Mouse (Mus musculus) right cerebral cortex, adult 2 months (tissue): ENCODE measurements around the gene Blnk.

ENCODE experiments used
- DNase-seq, 2 experiments: peaks; one replicate each; pipeline ENCODE4 v3.0.0; 2021 to 2022; ENCODE audit warnings: low spot score in 2 of 2

Blnk gene

DNA sequence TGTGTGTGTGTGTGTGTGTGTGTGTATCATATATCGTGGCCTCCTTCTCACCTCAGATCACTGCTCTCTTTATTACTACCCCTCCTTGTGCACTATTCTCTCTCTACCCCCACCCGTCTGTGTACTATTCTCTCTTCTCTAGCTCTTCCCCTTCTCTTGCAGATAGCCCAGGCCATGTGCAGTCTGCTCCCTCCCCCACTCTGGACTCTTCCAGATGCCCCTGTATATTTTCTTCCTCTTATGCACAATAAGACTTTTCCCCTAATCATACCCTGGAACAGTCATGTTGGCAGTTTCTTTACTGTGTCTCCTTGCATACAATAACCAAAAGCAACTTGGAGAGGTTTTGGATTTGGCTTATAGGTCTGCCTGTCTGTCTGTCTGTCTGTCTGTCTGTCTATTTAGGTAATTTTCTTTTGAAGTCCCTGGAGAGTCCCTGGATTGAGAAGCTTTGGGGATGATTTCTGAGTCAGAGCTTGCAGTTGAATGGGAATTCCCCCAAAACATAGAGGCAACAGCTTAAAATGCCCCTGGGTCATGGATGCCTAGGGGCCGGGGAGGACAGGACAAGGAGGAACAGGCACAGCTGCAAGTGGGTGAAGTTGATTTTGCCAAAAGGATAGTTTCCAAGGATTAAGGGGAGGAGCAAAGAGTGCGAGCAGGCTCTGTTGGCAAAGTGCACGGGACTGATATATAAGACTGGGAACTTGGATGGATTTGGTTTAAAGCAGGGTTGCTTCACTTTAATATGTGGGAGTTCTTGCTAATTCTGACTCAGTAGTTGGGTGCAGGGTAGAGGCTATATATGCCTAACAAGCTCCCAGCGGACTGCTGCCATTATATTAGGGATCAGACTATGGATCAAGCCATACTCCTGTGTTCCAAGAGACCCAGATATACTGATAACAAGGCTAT, 29.1 kb downstream of the Blnk start:
- DNase-seq, result no peak

DNA sequence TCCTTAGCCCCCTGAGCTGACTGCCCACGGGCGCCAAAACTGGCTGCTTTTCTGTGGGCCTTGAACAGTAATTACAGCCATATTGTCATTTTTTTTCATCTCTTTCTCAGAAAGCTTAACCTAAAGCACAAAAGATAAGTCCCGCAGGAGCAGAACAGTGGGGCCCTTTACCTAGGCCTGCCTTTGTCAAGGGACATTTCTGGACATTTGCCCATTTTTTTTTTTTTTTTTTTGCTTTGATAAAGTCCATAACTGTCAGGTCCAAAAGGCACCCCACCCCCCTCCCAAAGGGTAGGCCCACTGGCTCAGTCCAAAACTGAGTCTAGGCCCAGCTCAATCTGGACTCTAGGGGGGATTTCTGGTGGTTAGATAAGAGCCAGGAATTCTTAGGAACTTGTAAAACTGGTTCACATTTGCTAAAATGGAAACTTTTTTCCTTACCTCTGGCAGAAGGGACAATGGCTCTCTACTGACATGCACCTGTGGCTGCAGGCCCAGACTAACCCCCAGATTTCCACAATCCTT, 29.9 kb downstream of the Blnk start:
- no peak for DNase-seq

DNA sequence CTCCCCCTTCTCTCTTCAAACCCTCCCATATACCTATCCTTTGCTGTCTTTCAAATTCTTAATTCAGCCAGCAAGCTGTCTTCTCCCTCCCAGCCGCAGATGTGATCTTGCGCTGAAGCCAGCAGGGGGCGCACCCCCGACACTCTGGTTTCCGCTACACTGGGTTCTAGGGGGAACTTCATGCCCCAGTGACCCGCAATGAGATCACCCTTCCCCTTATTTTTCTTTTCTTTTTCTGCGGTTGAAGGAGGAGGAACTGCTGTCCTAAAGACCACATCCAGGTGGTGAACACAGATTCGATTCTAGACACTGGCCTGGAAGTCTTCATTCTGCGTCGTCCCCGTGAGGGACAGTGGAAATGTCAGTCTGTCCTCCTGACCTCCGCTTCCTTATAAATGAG, 31.3 kb downstream of the Blnk start:
- peak in 1 of 2 experiments; percentile 51 for DNase-seq

DNA sequence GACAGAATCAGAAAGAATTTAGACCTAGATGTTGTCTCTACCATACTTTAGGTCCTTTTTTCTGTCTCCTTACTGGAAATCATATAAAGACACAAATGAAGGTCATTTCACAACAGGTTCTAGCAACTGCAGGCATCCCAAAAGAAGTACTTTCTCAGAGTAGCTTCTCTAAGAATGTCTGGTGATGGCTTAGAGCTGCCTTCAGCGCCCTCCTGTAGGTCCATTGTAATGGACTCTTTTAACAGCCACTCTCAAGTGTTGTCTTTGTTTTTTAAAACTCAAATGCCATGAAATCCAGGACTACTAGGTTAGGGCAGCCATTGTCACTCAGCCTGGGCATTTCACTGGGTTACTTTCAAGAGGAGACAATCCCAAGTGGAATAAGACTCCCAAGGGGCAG, 35.4 kb downstream of the Blnk start:
- no peak for DNase-seq

DNA sequence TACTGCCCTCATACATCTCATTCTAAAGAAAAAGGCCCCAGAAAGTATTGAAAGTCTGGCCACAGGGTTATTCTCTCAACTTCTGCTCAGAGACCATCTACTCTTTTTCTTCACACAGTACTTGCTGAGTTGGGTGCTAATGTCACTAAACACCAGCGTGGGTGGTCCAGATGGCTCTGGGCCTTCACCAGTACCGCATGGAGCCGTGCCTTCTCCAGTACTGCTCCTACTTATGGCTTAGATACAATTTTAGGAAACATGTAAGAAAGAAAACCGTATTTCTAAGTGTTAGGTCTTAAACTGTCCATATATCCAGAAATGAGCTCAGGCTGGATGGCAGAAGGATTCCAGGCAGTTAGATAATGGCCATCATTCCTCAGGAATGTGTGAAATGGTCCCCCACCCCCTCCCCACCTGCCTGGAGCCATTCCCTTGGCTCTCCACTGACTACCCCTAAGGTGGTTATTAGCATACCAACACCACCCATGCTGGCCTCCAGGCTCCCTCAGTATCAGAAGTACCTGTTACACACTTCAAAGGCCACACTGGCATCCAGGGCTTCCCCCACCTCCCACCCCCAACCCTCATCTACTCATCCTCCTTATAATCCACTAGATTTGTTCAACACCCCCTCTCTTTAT, 47.3 kb downstream of the Blnk start:
- no peak for DNase-seq

DNA sequence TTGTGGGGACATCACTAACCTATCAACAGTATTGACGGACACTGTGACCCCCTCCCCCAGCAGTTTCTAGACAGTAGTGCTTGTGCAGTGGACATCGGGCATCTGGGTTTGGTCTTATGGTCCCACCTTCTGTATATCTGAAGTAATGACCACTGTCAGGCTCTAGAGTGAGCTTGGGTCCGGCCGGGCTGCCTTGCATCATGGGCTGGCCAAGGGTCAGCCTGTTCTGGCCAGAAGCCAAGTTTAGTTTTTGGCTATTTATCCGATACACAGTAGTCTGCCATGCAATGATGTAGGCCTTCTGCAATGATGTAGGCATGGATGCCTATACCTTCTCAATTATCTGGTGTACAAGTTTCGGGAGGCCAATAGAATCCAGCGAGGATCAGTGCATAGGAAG, 50.8 kb downstream of the Blnk start:
- no peak for DNase-seq

DNA sequence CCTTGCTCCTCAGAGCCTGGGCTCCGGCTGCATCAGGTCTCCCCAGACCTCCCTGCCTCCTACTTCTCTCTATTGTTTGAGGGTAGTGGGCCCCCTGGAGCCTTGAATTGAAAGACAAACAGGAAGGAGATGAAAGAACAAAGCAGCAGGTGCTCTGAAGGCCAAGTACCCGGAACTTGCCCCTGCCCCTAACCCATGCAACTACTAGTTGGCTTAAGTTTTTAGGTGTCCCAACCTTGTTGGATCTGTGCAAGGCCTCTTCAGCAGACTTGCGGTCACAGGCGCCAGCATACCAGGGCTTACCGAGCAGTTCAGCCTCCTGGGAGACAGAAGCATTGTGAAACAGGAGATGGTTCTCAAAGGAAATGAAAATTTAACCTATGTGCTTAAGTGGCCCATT, 58.3 kb downstream of the Blnk start:
- DNase-seq, result no peak

DNA sequence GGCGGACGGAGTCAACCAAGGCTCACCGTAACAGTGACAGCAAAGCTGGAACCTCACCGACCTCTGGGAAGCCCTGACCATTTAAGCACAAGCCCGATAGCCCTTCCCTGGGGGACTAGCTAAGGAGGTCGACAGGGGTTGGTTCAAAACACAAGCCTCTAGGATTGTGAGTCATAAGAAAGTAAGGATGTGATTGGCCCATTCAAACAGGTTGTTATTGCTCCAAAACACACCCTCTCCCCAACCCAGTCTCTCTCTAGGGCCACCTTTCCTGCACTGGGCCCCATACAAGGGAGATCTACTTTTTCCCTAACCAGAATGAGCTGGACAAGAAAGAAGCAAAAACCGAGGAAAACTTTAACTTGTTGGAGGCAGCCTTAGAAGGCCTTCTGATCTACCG, 59.0 kb downstream of the Blnk start:
- DNase-seq, result no peak

DNA sequence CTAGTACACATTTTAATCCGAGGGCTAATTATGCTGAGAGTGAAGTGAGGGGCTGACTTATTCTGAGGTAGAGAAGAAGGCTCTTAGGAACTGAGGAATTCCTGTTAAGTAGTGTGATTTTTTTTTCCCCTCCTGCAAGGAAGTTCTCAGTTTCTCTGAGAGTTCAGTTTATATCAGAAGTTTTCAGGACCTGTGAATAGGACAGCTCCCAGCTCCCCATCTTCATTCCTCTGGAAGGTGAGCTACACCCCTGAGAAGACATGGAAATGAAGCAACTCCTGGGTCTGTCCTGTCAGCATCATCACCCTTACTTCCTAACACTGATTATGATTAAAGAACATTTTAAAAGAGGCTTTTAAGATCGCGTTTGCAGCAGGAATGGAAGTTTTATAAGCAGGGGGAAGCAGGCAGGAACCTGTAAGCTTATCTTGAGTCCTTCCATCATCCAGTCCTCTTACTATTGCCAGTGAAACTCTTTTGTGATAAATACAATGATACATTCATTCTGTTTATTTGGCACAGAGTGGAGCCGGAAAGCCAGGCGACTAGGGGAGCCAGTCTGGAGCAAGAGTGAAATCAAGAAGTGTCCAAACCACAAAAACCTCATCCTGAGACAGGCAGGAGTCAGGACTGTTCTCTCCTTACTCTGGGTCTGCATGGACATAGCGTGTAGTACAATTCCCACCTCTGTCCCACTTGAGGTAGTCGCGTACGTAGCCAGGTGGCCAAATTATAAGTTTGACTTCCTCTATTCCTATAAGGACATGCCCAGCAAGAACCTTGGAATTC, 62.6 kb downstream of the Blnk start:
- no peak for DNase-seq

DNA sequence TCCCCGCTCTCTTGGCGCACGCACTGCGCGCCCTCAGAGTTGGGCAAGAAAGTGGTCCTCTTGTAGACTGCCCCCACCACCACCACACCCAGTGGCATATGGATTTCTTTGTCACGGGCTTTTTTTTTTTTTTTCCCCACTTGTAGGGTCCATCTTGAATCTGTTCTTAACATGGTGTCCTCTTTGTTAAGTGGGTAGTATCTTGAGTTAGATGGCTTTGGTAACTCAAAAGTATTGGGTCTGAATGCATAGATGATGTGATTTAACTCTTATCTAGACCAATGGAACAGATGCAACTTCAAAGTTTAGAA, 99.0 kb downstream of the Blnk start:
- DNase-seq, result no peak

DNA sequence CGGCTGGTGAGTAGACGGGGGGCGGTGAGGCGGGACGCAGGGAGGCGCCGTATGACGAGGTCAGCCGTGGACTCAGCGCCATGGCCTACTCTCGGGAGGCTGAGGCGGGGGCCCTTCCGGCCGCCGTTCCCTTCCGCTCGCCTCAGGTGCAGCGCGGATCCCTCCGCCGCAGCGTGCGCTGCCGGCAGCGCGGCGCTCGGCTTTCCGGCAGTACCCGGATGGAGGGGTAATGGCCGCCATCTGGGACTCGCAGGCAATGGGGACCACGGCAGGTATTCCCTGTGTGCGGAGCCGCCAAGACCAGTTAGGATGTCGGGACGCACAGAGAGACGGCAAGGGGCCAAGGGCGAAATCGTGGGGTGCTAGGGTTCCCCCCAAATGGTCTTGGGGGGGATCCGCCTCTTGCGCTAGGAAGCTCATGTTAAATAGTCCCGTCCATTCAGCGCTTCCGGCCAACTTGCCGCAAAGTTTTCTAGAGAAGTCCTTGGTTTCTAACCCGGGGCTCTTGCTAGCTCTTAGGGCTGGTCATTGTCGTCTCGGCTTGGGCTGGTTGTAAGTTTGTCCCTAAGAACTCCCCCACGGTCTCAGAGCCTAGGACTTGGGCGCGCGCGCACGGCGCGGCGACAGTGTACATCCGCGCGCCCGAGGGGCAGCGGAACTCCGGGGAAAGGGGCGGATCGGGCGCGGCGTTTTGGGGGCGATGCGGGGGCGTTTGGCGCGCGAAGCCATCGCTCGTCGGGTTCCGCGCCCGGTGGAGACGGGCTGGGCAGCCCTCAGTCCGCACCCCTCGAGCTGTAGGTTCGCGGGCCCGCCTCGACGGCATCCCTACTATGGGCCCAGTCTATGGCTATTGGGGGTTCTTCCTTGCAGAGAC, 99.6 kb downstream of the Blnk start, which contains the start of gene Zfp518a:
Gene Zfp518a (plus strand): TSS at position 187 of the 874 bp plus-strand sequence.
- DNase-seq, result peak; percentile 80 to 87

DNA sequence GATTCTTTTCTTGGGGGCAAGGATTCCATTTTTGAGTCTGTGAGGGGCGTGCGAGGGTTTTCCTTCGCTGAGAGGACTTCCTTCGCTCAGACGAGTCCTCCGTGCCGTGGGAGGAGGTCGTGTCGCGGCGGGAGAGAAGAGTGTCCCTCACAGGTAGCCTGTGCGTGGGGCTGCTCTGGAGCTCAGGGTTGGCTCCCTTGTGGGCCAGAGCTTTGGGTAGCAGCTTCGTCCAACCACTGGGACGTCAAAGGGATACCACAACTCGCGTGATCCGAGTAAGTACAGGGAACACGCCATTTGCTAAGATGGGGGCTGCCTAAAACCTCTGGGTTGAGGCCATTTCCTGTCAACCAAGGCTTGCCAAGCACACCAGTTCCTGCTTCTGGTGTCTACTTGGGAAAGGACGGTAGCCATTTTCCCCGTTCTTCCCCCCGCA, 100.2 kb downstream of the Blnk start:
- no peak for DNase-seq

DNA sequence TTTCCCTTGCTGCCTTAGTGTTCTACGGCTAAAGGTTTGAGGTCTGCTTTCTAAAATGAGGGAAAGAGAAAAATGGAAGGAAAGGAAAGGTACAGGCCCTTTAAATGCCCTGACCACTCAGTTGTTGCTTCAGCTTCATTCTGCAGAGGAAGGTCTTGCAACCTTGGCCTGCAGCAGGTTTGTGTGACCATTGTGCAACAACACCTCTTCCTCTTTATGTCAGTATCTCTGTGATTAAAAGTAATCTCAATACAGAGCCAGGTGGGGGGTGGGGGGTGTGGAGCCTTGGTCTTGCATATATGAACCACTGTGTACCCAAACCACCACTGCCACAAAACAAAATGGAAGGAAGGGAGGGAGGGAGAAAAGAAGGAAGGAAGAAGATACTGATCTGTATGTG, 105.4 kb downstream of the Blnk start:
- no peak for DNase-seq

DNA sequence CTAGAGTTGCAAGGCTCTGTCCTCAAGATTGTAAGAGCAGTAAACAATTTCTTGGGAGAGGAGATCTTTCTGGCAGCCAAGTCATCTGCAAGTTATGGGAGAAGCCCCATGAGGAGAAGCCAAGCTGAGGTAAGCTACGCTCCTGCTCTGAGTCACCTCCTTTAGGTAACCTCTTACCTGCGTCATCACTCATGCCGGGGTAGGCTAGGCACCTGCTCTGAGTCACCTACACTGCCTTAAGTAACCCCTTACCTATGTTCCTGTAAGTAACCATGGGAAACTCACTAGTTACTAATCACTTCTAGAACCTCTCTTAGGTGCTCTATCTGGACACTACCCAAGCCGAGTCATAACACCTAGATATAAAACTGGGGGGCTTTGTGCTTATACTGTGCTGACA, 112.6 kb downstream of the Blnk start:
- no peak for DNase-seq
